Mouse (Mus musculus) neural tube, embryonic 13.5 days (tissue): ENCODE measurements around the gene Lgr5. TPM values are rescaled to one million over a fixed set of nuclear protein-coding genes. Genes with fewer than 3 reads are reported as not detected.

Experiments used
- ATAC-seq: fragments of 200-750 bp; cut with Nextera tagmentation; 2 replicates; pipeline ENCODE4 v1.8.0; 2017; ENCODE audit warnings: low read depth, mild to moderate bottlenecking, moderate TSS enrichment, moderate library complexity
- H3K27ac ChIP-seq: fragments of 300-500 bp; sonication (generic); replicated peaks from 2 replicates; pipeline ENCODE4 v1.5.1; 2015; ENCODE audit warnings: moderate library complexity, mild to moderate bottlenecking, inconsistent platforms
- H3K27me3 ChIP-seq: fragments of 300-500 bp; sonication (generic); 2 replicates; pipeline ENCODE4 v1.6.1; 2015; ENCODE audit warnings: mild to moderate bottlenecking, inconsistent platforms
- H3K36me3 ChIP-seq: fragments of 300-500 bp; sonication (generic); 2 replicates; pipeline ENCODE4 v1.6.1; 2015; ENCODE audit warnings: mild to moderate bottlenecking, inconsistent platforms
- H3K4me1 ChIP-seq: fragments of 300-500 bp; sonication (generic); replicated peaks from 2 replicates; pipeline ENCODE4 v1.6.1; 2015; ENCODE audit warnings: inconsistent platforms
- H3K4me2 ChIP-seq: fragments of 300-500 bp; sonication (generic); 2 replicates; pipeline ENCODE4 v1.6.1; 2015; ENCODE audit warnings: inconsistent platforms, mild to moderate bottlenecking, moderate library complexity
- H3K4me3 ChIP-seq: fragments of 300-500 bp; sonication (generic); 2 replicates; pipeline ENCODE4 v1.5.1; 2015; ENCODE audit warnings: mild to moderate bottlenecking, inconsistent platforms
- H3K9ac ChIP-seq: fragments of 300-500 bp; sonication (generic); 2 replicates; pipeline ENCODE4 v1.6.1; 2015; ENCODE audit warnings: moderate library complexity, mild to moderate bottlenecking, inconsistent platforms
- H3K9me3 ChIP-seq: fragments of 300-500 bp; sonication (generic); 2 replicates; pipeline ENCODE4 v1.6.1; 2016; ENCODE audit warnings: inconsistent platforms
- WGBS: fragments of 180-500 bp; shearing (Covaris S2); methylation state at CpG from one replicate; pipeline ENCODE4 v1.1.7; 2015; 5-methylcytosine and 5-hydroxymethylcytosine counted together
- polyA plus RNA-seq: library from polyadenylated mRNA; unstranded; fragments of >200 nt; fragmentation: Nextera tagmentation; extraction: Ambion mirVana; gene quantifications from 2 replicates; pipeline ENCODE4 v1.2.1, GENCODE M21; 2015

The Lgr5 gene
- polyA plus RNA-seq, 1 experiment from 2014 or later: 3.4 TPM

DNA sequence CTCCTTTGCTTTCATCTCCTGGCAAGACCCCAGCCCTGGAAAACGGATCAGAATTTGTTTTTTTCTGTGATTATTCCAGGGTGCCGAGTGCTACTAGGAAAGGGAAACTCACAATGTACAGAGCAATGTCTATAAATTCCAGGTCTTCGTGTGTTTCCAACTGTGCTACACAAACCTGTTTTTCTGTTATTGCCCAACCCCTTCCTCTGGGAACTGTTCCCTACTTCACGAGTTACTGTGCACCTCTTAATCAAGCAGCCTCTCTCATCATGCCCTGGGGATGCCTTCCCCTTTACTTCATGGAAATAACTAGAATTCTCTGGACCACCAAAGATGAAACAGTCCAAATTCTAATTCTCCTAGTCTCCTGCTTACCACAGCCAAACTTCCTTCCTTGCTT is 58.7 kb downstream of the Lgr5 start:
- no peaks in the 10 kb centered on the region for H3K9me3 ChIP-seq
- no peak for ATAC-seq
- no peaks in the 10 kb centered on the region for H3K4me1 ChIP-seq
- H3K36me3 ChIP-seq: no peaks in the 10 kb centered on the region
- no peak overlapping the region for H3K4me3 ChIP-seq
- H3K27me3 ChIP-seq: no peaks in the 10 kb centered on the region
- WGBS: 71% methylated on average over 4 of the region's 4 CpGs
- no peak overlapping the region for H3K9ac ChIP-seq
- H3K4me2 ChIP-seq: no peak overlapping the region
- no peak overlapping the region for H3K27ac ChIP-seq

DNA sequence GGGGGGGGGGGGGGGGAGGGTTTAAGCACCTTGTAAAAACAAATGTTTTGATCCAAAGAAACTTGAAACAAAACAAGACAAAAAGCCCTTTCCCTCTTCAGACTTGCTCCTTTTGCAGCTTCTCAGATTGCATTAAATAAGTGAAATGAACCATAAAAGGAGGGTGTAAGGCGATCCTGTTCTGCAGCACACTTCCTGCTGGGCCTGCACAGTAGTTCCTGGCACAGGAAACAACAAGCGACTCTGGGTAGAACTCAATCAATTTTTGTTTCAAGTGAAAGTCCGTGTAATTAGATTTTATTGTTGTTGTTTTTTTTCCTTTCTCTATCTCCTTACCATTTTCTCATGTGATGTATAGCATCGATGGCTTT is 66.5 kb downstream of the Lgr5 start:
- Histone ChIP-seq H3K4me3 (no peak overlapping the region), H3K4me2 (peak overlapping the region; percentile 33; the same call in 1 of the 2 replicates), H3K36me3 (no peaks in the 10 kb centered on the region), H3K4me1 (peaks cover 16% of the 10 kb centered on the region), H3K9ac (no peak overlapping the region), H3K27ac (no peak overlapping the region), H3K27me3 (no peaks in the 10 kb centered on the region), H3K9me3 (no peaks in the 10 kb centered on the region)
- ATAC-seq: 0 out of 2 replicates have a peak, but pooled peaks have one; percentile 61
- WGBS: 5% methylated on average over 4 of the region's 4 CpGs

GRCm38 (mm10) chr10:115520200-115521080 is 67.1 kb downstream of the Lgr5 start:
- Histone ChIP-seq H3K36me3 (no peaks in the 10 kb centered on the region), H3K9me3 (no peaks in the 10 kb centered on the region), H3K27me3 (no peaks in the 10 kb centered on the region), H3K27ac (no peak overlapping the region), H3K9ac (no peak overlapping the region), H3K4me1 (peaks cover 16% of the 10 kb centered on the region), H3K4me3 (no peak overlapping the region), H3K4me2 (peak overlapping the region; percentile 33)
- WGBS: 31% methylated on average over 17 of the region's 17 CpGs
- no peak for ATAC-seq

GRCm38 (mm10) chr10:115518845-115519244 is 68.7 kb downstream of the Lgr5 start:
- H3K4me2 ChIP-seq: no peak overlapping the region
- H3K9me3 ChIP-seq: no peaks in the 10 kb centered on the region
- peaks cover 16% of the 10 kb centered on the region for H3K4me1 ChIP-seq
- no peak overlapping the region for H3K9ac ChIP-seq
- 75% methylated on average over 3 of the region's 3 CpGs for WGBS
- ATAC-seq: no peak
- no peak overlapping the region for H3K27ac ChIP-seq
- H3K27me3 ChIP-seq: no peaks in the 10 kb centered on the region
- H3K4me3 ChIP-seq: no peak overlapping the region
- no peaks in the 10 kb centered on the region for H3K36me3 ChIP-seq

DNA sequence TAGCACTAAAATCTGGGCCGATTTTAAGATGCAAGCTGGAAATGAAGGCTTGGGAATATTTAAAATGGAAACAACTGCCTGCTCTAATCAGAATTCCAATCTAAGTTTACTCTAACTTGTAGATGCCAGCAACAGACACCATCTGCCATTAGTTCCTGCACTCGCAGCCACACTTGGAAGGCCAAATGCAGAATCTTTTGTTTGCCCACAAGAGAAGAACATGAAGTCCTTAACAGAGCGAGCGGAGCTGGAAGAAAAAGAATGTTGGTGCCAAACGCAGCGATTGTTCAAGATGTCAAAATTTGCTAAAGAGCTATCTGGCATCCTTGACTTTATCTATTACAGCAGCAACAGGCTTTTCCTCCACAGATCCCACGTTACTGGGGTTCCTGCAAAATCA is 72.1 kb downstream of the Lgr5 start:
- 90% methylated on average over 7 of the region's 7 CpGs for WGBS
- H3K36me3 ChIP-seq: no peaks in the 10 kb centered on the region
- no peak overlapping the region for H3K4me3 ChIP-seq
- peaks cover 5% of the 10 kb centered on the region for H3K4me1 ChIP-seq
- no peaks in the 10 kb centered on the region for H3K27me3 ChIP-seq
- H3K9me3 ChIP-seq: no peaks in the 10 kb centered on the region
- H3K4me2 ChIP-seq: no peak overlapping the region
- no peak overlapping the region for H3K27ac ChIP-seq
- ATAC-seq: no peak
- H3K9ac ChIP-seq: no peak overlapping the region

DNA sequence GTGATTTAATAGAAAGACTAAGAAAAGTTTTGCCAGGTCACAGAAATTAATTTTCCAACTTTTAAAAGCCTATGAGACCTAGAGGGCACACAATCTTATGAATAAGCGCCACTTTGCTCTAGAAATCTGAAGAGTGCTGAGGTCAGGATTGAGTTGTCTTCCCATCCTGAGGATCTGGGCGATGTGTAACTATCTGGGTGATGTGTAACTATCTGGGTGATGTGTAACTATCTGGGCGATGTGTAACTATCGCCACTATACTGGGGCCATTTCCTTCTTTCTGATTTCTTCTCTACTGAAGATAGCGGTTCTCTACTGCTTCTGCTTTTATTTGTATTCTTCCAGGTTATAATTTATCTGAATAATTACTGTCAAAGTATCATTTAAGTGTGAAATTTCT is 76.6 kb downstream of the Lgr5 start:
- Histone ChIP-seq H3K4me3 (no peak overlapping the region), H3K4me1 (no peaks in the 10 kb centered on the region), H3K27me3 (no peaks in the 10 kb centered on the region), H3K27ac (no peak overlapping the region), H3K9ac (no peak overlapping the region), H3K36me3 (no peaks in the 10 kb centered on the region), H3K9me3 (no peaks in the 10 kb centered on the region), H3K4me2 (no peak overlapping the region)
- WGBS: 89% methylated on average over 5 of the region's 5 CpGs
- no peak for ATAC-seq

DNA sequence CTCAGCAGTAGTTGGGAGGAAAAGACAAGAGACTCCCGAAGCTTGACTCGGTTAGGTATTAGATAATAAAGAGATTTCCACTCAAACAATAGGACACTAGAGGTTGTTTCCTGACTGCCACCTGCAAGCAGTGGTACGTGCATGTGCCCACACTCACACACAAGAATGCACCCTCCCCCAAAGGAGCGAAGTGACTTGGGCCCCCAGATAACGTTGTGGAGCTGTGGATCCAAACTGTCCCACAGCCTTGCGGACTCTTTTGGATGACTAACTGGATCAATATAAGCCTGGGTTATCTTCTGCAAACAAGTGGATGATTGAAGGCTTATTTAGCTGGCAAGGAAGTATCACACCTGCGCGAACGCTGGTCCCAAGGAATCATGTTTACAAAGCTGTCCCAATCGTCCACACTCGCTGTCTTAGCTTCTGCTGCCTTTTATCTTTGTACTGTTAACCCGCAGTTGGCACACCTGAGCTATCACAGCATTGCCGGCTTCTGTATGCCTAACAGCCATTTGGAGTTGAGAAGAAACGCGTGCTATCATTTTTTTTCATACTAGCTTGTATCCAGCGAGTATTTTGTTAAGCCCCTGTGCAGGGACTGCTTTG is 81.8 kb downstream of the Lgr5 start:
- no peak overlapping the region for H3K9ac ChIP-seq
- no peaks in the 10 kb centered on the region for H3K36me3 ChIP-seq
- no peaks in the 10 kb centered on the region for H3K4me1 ChIP-seq
- WGBS: 92% methylated on average over 16 of the region's 16 CpGs
- H3K9me3 ChIP-seq: no peaks in the 10 kb centered on the region
- H3K4me2 ChIP-seq: no peak overlapping the region
- H3K4me3 ChIP-seq: no peak overlapping the region
- no peaks in the 10 kb centered on the region for H3K27me3 ChIP-seq
- no peak for ATAC-seq
- no peak overlapping the region for H3K27ac ChIP-seq

DNA sequence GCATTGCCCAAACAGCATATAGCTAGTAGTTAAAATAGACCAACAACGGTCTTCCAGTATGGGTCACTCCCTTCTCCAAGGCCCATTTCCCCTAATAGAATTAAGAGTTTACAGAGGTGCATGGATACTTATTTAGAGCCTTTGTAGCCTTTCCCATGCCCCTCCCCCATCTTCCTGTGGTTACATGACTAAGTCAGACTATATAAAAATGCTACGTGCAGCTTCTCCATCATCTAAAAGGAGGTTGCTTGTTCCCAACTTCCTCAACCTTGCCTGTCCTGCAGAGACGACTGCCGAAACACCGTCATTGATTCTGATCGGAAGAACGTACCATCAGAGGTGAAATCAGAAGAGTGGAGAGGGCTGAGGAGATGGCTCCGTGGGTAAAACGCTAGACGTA is 82.4 kb downstream of the Lgr5 start:
- Histone ChIP-seq H3K36me3 (no peaks in the 10 kb centered on the region), H3K27ac (no peak overlapping the region), H3K9ac (no peak overlapping the region), H3K4me2 (no peak overlapping the region), H3K4me1 (no peaks in the 10 kb centered on the region), H3K4me3 (no peak overlapping the region), H3K9me3 (no peaks in the 10 kb centered on the region), H3K27me3 (no peaks in the 10 kb centered on the region)
- ATAC-seq: no peak
- 91% methylated on average over 10 of the region's 10 CpGs for WGBS

DNA sequence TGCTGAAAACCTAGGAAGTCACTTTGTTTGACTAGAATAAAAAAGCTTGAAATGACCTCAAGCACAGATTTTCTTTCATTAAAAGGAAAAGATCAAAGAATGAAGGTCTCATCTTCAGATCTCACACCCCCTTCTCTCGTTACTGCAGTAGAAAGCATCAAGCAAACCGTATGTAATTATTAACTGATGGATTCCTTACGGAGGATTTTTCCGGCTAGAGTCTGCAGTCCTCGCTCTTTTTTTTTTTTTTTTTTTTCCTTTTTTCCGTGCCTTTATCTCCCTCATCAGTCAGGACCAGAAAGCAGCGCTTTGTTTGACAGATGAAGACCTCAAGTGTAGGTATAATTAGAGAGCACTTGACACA is 93.8 kb downstream of the Lgr5 start:
- Histone ChIP-seq H3K27ac (no peak overlapping the region), H3K36me3 (no peaks in the 10 kb centered on the region), H3K4me1 (peaks cover 16% of the 10 kb centered on the region), H3K27me3 (no peaks in the 10 kb centered on the region), H3K9me3 (no peaks in the 10 kb centered on the region), H3K4me2 (peak overlapping the region; percentile 41), H3K4me3 (peak overlapping the region; percentile 7), H3K9ac (peak overlapping the region; percentile 50)
- ATAC-seq: no peak
- 23% methylated on average over 7 of the region's 7 CpGs for WGBS

DNA sequence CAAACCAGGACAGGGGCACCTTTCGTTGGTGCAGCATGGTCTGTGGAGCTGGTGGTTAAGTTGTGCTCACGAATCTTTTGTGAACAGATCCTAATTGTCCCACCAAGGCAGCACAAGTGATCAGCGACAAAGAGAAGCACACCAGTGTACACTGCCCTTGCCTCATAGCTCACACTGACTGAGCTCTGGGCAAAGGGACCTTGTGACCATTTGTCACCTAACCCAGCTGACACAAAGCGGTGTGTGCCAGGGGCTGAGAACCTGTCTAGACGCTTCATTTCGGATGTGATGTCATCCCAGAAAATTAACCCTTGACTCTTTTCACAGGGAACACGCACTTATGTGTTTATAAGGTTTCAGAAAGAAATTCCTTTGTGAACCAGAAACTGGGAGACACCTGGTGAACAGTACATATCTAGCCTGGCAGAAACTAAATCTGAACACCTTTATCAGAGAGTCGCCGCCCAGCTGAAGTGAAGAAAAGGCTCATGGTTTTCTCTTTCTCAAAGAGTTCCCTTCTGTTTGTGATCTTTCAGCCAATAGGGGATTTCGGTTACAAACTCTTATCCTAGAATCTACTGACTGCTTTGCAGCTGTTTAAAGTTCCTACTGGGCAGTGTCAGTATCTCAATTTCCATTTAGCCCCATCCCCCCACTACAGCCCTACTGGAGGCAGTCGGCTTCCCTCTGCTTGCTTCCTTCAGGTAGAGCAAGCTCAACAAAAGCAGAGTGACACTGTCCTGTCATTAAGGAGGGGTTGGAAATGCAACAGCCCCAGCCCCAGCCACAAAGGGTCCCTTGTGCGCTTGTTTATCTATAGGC is 94.4 kb downstream of the Lgr5 start:
- Histone ChIP-seq H3K9ac (peak overlapping the region; percentile 50; the same call in 1 of the 2 replicates), H3K4me1 (peaks cover 16% of the 10 kb centered on the region), H3K4me3 (peak overlapping the region; percentile 7; the same call in 1 of the 2 replicates), H3K27ac (no peak overlapping the region), H3K27me3 (no peaks in the 10 kb centered on the region), H3K9me3 (no peaks in the 10 kb centered on the region), H3K4me2 (peak overlapping the region; percentile 41), H3K36me3 (no peaks in the 10 kb centered on the region)
- WGBS: 55% methylated on average over 12 of the region's 12 CpGs
- ATAC-seq: no peak

GRCm38 (mm10) chr10:115491803-115492510 is 95.6 kb downstream of the Lgr5 start:
- no peak overlapping the region for H3K4me2 ChIP-seq
- H3K36me3 ChIP-seq: no peaks in the 10 kb centered on the region
- no peak overlapping the region for H3K27ac ChIP-seq
- WGBS: 88% methylated on average over 7 of the region's 7 CpGs
- no peak overlapping the region for H3K9ac ChIP-seq
- no peak; the same call in 1 of the 2 replicates for ATAC-seq
- H3K4me3 ChIP-seq: no peak overlapping the region
- H3K4me1 ChIP-seq: peaks cover 16% of the 10 kb centered on the region
- H3K27me3 ChIP-seq: no peaks in the 10 kb centered on the region
- no peaks in the 10 kb centered on the region for H3K9me3 ChIP-seq
